Mouse (Mus musculus) cerebellum, adult (tissue): ENCODE results near the gene Anxa6.

Experiments used
- ATAC-seq: cut with Nextera tagmentation; 2 replicates; pipeline ENCODE4 v1.9.2; 2017; ENCODE audit warnings: mild to moderate bottlenecking, moderate library complexity, mixed read lengths; ENCODE audit not compliant: insufficient number of reproducible peaks, low FRiP score, low TSS enrichment

The Anxa6 gene

DNA sequence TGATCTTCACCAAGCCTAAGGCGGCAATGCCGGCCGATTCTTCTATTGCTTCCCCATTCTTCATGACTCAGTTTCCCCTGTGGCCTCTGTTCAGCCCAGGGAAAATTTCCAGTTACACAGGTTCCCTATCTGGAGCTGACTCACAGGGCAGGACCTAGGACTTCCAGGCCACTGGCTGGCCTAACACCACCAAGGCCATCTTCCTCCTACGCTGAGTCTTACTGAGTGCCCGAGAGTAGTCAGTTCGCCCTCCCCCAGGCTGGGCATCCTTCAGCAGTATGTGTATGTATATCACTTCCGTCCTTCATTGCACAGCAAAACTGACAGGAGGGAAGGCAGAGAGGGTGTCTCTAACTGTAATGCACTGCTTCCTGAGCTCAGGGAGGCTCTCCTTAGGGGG lies 99.0 kb downstream of the Anxa6 start:
- ATAC-seq, result no peak

DNA sequence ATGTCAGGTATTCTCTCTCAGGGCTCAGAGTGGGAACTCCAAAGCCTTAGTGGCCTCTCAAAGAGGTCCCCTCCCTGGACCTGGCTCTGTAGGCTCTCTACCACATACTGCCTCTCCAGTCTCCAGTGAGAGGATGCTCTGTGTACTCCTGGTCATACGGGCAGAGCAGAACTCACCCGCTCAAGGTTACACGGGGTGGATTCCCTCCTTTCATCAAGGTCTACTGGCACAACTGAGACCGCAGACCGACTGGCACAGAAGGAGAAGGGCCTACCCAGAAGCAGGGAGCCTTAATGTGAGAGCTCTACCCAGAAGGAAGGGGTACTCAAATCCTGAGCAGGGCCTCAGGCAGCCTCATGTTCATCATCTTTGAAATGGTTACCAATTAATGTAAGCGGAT lies 100.7 kb downstream of the Anxa6 start:
- no peak for ATAC-seq

DNA sequence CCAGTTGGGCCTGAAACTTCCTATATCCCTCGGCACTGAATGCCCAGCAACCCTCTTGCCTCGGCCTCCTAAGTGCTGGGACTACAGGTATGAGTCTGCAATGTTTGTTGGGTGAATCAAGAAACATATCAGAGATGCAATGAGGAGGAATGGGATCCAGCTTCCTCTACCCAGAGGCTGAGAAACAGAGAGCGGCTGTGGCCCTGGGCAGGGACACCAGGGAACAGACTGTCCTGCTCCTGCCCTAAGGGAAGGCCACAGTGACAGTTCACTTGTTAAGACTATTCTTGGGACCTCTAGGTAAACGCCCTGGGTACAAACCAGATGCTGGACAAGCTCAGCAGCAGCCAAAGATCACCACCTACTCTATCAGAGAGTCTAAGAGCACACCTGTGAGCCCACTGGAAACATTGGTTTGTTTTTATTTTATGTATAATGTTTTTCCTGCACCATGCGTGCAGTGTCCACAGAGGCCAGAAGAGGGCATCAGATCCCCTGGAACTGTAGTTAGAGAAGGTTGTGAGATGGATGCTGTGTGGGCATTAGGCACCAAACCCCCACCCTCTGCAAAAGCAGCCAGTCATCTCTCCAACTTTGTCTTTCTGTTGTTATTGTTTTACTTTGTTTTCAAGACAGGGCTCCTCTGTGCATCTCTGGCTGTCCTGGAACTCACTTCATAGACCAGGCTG lies 101.7 kb downstream of the Anxa6 start:
- no peak for ATAC-seq

DNA sequence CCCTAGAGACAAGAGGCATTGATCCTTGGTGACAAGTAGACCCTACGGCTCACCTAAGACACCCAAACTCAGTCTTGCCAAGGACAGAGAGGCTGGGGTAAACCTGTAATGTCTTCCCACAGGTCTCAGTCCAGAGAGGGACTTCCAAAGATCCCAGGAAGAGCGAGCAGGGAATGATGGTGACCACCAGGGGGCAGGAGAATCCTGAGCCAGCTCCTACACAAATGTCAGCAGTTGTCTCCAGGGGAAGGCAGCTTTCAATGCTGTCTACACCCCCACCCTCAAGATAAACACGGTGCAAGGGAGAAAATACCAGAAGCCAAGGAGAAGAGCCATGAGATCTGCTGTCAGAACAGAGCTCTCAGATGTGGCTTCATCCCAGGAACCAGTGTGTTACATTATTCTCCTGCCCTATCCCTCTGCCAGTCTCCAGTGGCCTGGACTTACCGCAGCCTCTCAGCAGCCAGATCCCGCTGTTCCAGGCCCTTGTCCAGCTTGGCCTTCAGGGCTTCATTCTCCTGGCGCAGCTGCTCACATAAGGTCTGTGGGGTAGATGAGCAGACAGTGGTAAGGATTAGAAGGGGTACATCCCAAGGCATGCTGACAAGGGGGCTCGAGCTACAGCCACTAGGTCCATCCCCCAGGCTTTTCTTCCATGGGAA lies 102.8 kb downstream of the Anxa6 start:
- peak; percentile 53; the same call in 1 of the 2 replicates for ATAC-seq

DNA sequence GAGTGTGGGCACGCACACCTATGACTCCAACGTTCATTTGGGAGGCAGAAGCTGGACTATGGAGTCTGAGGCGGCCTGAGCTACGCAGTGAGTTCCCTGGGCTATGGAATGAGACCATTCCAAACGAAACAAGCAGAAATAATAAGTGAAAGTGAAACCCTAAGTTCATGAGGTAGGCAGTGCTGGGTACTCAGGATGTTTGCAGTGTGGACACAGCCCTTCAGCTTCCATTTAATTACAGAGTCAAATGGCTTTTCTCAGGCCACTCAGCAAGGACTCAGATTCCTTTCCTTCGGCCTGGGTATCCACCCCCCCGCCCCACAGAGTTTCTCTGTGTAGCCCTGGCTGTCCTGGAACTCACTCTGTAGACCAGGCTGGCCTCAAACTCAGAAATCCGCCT lies 103.5 kb downstream of the Anxa6 start:
- ATAC-seq, result no peak

DNA sequence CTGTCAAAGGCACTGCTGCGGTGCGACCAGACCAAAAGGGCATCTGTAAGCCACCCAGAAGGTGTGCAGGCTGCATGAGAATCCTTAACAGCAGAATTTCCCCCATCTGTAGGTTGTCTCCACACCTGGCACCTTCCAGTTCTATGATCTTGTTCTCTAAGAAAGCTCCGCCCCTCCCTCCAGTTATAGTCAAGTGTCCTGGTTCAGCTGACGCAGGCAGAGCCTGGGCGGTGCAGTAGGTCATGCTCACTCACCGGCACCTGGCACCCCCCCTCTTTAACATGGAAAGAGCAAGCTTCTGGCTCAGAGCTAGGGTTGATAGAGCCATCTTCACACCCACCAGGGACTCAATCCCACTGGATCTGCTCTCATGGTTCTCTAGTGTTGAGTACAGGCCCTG lies 104.0 kb downstream of the Anxa6 start:
- no peak for ATAC-seq
